Mouse (Mus musculus) CH12.LX (cell line): ENCODE measurements around the gene Zbp1.

Experiments used
- CTCF ChIP-seq, 2 experiments: IDR thresholded peaks in 1 of 2; conservative IDR thresholded peaks in 1 of 2; 2 replicates each; pipeline ENCODE4 v1.5.1; 2011 to 2012; ENCODE audit warnings: low read depth in 2 of 2, low read length in 2 of 2, improper control_type of control experiment in 1 of 2, inconsistent platforms in 1 of 2, mild to moderate bottlenecking in 1 of 2, moderate library complexity in 1 of 2
- E2F4 ChIP-seq: IDR thresholded peaks from 2 replicates; pipeline ENCODE4 v1.6.1; 2011; ENCODE audit warnings: low read depth, low read length, improper control_type of control experiment; ENCODE audit not compliant: insufficient replicate concordance
- ETS1 ChIP-seq: conservative IDR thresholded peaks from 2 replicates; pipeline ENCODE4 v1.6.1; 2012; ENCODE audit warnings: low read depth, mild to moderate bottlenecking, inconsistent platforms, low read length, improper control_type of control experiment, moderate library complexity
- IRF4 ChIP-seq: IDR thresholded peaks from 2 replicates; pipeline ENCODE4 v1.6.1; 2014; ENCODE audit warnings: low read depth, mild to moderate bottlenecking, inconsistent platforms, low read length, improper control_type of control experiment
- MXI1 ChIP-seq: IDR thresholded peaks from 2 replicates; pipeline ENCODE4 v1.6.1; 2011; ENCODE audit warnings: mild to moderate bottlenecking, low read depth, low read length, improper control_type of control experiment
- PAX5 ChIP-seq: IDR thresholded peaks from 2 replicates; pipeline ENCODE4 v1.6.1; 2012; ENCODE audit warnings: low read length, inconsistent platforms, mixed read lengths
- POLR2A ChIP-seq: IDR thresholded peaks from 2 replicates; pipeline ENCODE4 v1.6.1; 2011; ENCODE audit warnings: low read depth, mild to moderate bottlenecking, improper control_type of control experiment, low read length
- RCOR1 ChIP-seq: conservative IDR thresholded peaks from 2 replicates; pipeline ENCODE4 v1.6.1; 2012; ENCODE audit warnings: low read depth, mild to moderate bottlenecking, inconsistent platforms, low read length, improper control_type of control experiment
- UBTF ChIP-seq: IDR thresholded peaks from 2 replicates; pipeline ENCODE4 v1.6.1; 2012; ENCODE audit warnings: low read depth, mild to moderate bottlenecking, inconsistent platforms, low read length, improper control_type of control experiment, moderate library complexity
- USF1 ChIP-seq: IDR thresholded peaks from 2 replicates; pipeline ENCODE4 v1.6.1; 2014; ENCODE audit warnings: low read depth, mild to moderate bottlenecking, inconsistent platforms, low read length, improper control_type of control experiment

DNA sequence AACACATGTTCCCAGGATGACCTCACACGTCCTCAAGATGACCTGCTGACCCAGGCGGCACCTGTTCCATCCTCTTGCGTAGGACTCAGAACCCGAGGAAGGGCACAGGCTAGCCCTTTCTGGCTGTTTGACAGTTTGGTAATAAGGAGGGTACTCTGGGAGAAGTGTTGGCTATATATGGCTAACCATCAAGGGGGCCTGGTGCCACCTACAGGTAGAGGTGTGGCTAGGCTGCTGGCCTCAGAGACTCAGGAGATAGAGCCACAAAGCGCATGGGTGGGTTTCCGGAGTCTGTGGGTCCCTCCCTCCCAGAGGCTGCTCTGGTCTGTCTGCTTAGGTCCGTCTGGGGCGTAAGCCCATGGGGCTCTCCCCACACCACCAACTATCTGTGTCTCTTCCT, 28.0 kb upstream of the Zbp1 start:
- TF ChIP-seq E2F4 (no peak), POLR2A (no peak; the same call in 1 of the 2 replicates), MXI1 (no peak), USF1 (no peak), UBTF (no peak), ETS1 (peak; percentile 43; the same call in 1 of the 2 replicates), RCOR1 (no peak), PAX5 (no peak), CTCF (conservative IDR thresholded peaks at IDR 0.05 in 1 of 2, IDR thresholded peaks at IDR 0.05 in 1 of 2; ENCODE audit: low read depth in 2 of 2, low read length in 2 of 2) (peak in 1 of 2 experiments; percentile 41; a peak in 2 of 4 replicates), IRF4 (no peak)
